Mouse (Mus musculus) intestine, embryonic 16.5 days (tissue): ENCODE data around the gene Xirp1. TPM values are rescaled to one million over a fixed set of nuclear protein-coding genes. Genes with fewer than 3 reads are reported as not detected.

Experiments used
- ATAC-seq: fragments of 200-750 bp; cut with Nextera tagmentation; 2 replicates; pipeline ENCODE4 v1.8.0; 2017; ENCODE audit warnings: moderate TSS enrichment, moderate library complexity
- H3K27ac ChIP-seq: fragments of 300-500 bp; sonication (generic); 2 replicates; pipeline ENCODE4 v1.5.1; 2014; ENCODE audit warnings: mild to moderate bottlenecking, low read length
- H3K27me3 ChIP-seq: fragments of 300-500 bp; sonication (generic); replicated peaks from 2 replicates; pipeline ENCODE4 v1.6.1; 2014; ENCODE audit warnings: low read length, control low read depth, mixed read lengths; ENCODE audit not compliant: control insufficient read depth, insufficient read depth
- H3K36me3 ChIP-seq: fragments of 300-500 bp; sonication (generic); 2 replicates; pipeline ENCODE4 v1.6.1; 2014; ENCODE audit warnings: low read length, control low read depth; ENCODE audit not compliant: control insufficient read depth, insufficient read depth
- H3K4me1 ChIP-seq: fragments of 300-500 bp; sonication (generic); 2 replicates; pipeline ENCODE4 v1.6.1; 2014; ENCODE audit warnings: low read length, control low read depth, mixed read lengths; ENCODE audit not compliant: control insufficient read depth, insufficient read depth
- H3K4me2 ChIP-seq: fragments of 300-500 bp; sonication (generic); 2 replicates; pipeline ENCODE4 v1.6.1; 2014; ENCODE audit warnings: low read depth, low read length, control low read depth
- H3K4me3 ChIP-seq: fragments of 300-500 bp; sonication (generic); 2 replicates; pipeline ENCODE4 v1.5.1; 2014; ENCODE audit warnings: mild to moderate bottlenecking, low read length
- H3K9ac ChIP-seq: fragments of 300-500 bp; sonication (generic); 2 replicates; pipeline ENCODE4 v1.6.1; 2014; ENCODE audit warnings: low read depth, low read length
- H3K9me3 ChIP-seq: fragments of 300-500 bp; sonication (generic); 2 replicates; pipeline ENCODE4 v1.6.1; 2016; ENCODE audit warnings: low read length, control low read depth; ENCODE audit not compliant: control insufficient read depth
- WGBS: fragments of 180-500 bp; shearing (Covaris S2); extraction: QIAGEN DNeasy Blood & Tissue Kit; methylation state at CpG from one replicate; pipeline ENCODE4 v1.1.7; 2014; 5-methylcytosine and 5-hydroxymethylcytosine counted together
- polyA plus RNA-seq: library from polyadenylated mRNA; unstranded; fragments of >200 nt; fragmentation: Nextera tagmentation; extraction: Ambion mirVana; gene quantifications from 2 replicates; pipeline ENCODE4 v1.2.1, GENCODE M21; 2015

The Xirp1 gene
- polyA plus RNA-seq, 1 experiment from 2014 or later: 0.06 TPM

GRCm38 (mm10) chr9:119970763-119971656, 52.4 kb downstream of the Xirp1 start:
- Histone ChIP-seq H3K4me3 (no peak overlapping the region), H3K9ac (no peak overlapping the region), H3K27me3 (no peaks in the 10 kb centered on the region), H3K9me3 (no peaks in the 10 kb centered on the region), H3K4me2 (no peak overlapping the region), H3K27ac (no peak overlapping the region), H3K4me1 (0 out of 2 replicates have a peak, but pooled peaks cover 2% of the 10 kb centered on the region), H3K36me3 (peaks cover 13% of the 10 kb centered on the region)
- 79% methylated on average over 7 of the region's 7 CpGs for WGBS
- ATAC-seq: no peak; the same call in 1 of the 2 replicates

GRCm38 (mm10) chr9:119970221-119970620, 53.2 kb downstream of the Xirp1 start:
- no peaks in the 10 kb centered on the region for H3K9me3 ChIP-seq
- H3K4me1 ChIP-seq: 0 out of 2 replicates have a peak, but pooled peaks cover 2% of the 10 kb centered on the region
- H3K27ac ChIP-seq: no peak overlapping the region
- no peak for ATAC-seq
- peaks cover 13% of the 10 kb centered on the region for H3K36me3 ChIP-seq
- H3K27me3 ChIP-seq: no peaks in the 10 kb centered on the region
- WGBS: 43% methylated on average over 6 of the region's 6 CpGs
- no peak overlapping the region for H3K4me2 ChIP-seq
- no peak overlapping the region for H3K9ac ChIP-seq
- H3K4me3 ChIP-seq: no peak overlapping the region

- no peak for ATAC-seq
- no peaks in the 10 kb centered on the region for H3K9me3 ChIP-seq
- no peak overlapping the region for H3K27ac ChIP-seq
- H3K36me3 ChIP-seq: peaks cover 13% of the 10 kb centered on the region
- whole genome bisulfite sequencing: 79% methylated on average over 7 of the region's 7 CpGs
- H3K9ac ChIP-seq: no peak overlapping the region
- H3K27me3 ChIP-seq: no peaks in the 10 kb centered on the region
- 0 out of 2 replicates have a peak, but pooled peaks cover 2% of the 10 kb centered on the region for H3K4me1 ChIP-seq
- H3K4me3 ChIP-seq: no peak overlapping the region
- no peak overlapping the region for H3K4me2 ChIP-seq
Observed at GRCm38 (mm10) chr9:119969811-119970210, 53.6 kb downstream of the Xirp1 start.

- no peaks in the 10 kb centered on the region for H3K9me3 ChIP-seq
- no peak overlapping the region for H3K9ac ChIP-seq
- no peak overlapping the region for H3K27ac ChIP-seq
- H3K4me2 ChIP-seq: no peak overlapping the region
- 84% methylated on average over 26 of the region's 26 CpGs for WGBS
- H3K36me3 ChIP-seq: no peaks in the 10 kb centered on the region
- H3K4me1 ChIP-seq: peaks cover 6% of the 10 kb centered on the region; the same call in 1 of the 2 replicates
- ATAC-seq: no peak
- H3K27me3 ChIP-seq: no peaks in the 10 kb centered on the region
- no peak overlapping the region for H3K4me3 ChIP-seq
Observed at GRCm38 (mm10) chr9:119966221-119966910, 57.0 kb downstream of the Xirp1 start.

GRCm38 (mm10) chr9:119965186-119965585, 58.2 kb downstream of the Xirp1 start:
- Histone ChIP-seq H3K4me2 (no peak overlapping the region), H3K27me3 (no peaks in the 10 kb centered on the region), H3K36me3 (no peaks in the 10 kb centered on the region), H3K9ac (no peak overlapping the region), H3K27ac (no peak overlapping the region), H3K4me3 (no peak overlapping the region), H3K9me3 (no peaks in the 10 kb centered on the region), H3K4me1 (peaks cover 4% of the 10 kb centered on the region; the same call in 1 of the 2 replicates)
- WGBS: 56% methylated on average over 3 of the region's 3 CpGs
- ATAC-seq: no peak

- no peak overlapping the region for H3K4me3 ChIP-seq
- no peaks in the 10 kb centered on the region for H3K9me3 ChIP-seq
- peaks cover 4% of the 10 kb centered on the region; the same call in 1 of the 2 replicates for H3K4me1 ChIP-seq
- WGBS: 78% methylated on average over 3 of the region's 3 CpGs
- ATAC-seq: no peak
- H3K4me2 ChIP-seq: no peak overlapping the region
- H3K27me3 ChIP-seq: no peaks in the 10 kb centered on the region
- H3K27ac ChIP-seq: no peak overlapping the region
- H3K9ac ChIP-seq: no peak overlapping the region
- H3K36me3 ChIP-seq: no peaks in the 10 kb centered on the region
Observed at GRCm38 (mm10) chr9:119964206-119964605, 59.2 kb downstream of the Xirp1 start.

Other genes with a start within 250 kb of the Xirp1 start
- gene Scn11a, start 198.1 kb downstream of the Xirp1 start, polyA plus RNA-seq: 0.04 TPM in 1 of 2 replicates, not detected in the other
- 34.0 and 36.7 TPM in 2 replicates for gene Wdr48, start 128.7 kb downstream of the Xirp1 start, polyA plus RNA-seq
- 39.3 and 39.5 TPM in 2 replicates for gene Gorasp1, start 86.0 kb downstream of the Xirp1 start, polyA plus RNA-seq
- 0.04 TPM in 1 of 2 replicates, not detected in the other for gene Ttc21a, start 86.0 kb downstream of the Xirp1 start, polyA plus RNA-seq
- 5.0 and 5.1 TPM in 2 replicates for gene Csrnp1, start 38.9 kb downstream of the Xirp1 start, polyA plus RNA-seq
- gene Cx3cr1, start 46.3 kb upstream of the Xirp1 start, polyA plus RNA-seq: 8.3 and 9.2 TPM in 2 replicates
- gene Ccr8, start 68.5 kb upstream of the Xirp1 start, polyA plus RNA-seq: 0.70 and 0.72 TPM in 2 replicates
- gene Slc25a38, start 86.8 kb upstream of the Xirp1 start, polyA plus RNA-seq: 24.3 and 28.9 TPM in 2 replicates
- 1,264 and 1,381 TPM in 2 replicates for gene Rpsa, start 104.1 kb upstream of the Xirp1 start, polyA plus RNA-seq
- not detected in 2 replicates for gene Mobp, start 126.1 kb upstream of the Xirp1 start, polyA plus RNA-seq